Mouse (Mus musculus) G1E (cell line): ENCODE data around the gene Rabl3.

Experiments used
- CTCF ChIP-seq: IDR thresholded peaks from 2 replicates; pipeline ENCODE4 v1.5.1; 2012; ENCODE audit warnings: low read depth, low read length, inconsistent platforms, mixed read lengths
- GATA1 ChIP-seq: IDR thresholded peaks from 2 replicates; pipeline ENCODE4 v1.6.1; 2012; ENCODE audit warnings: borderline replicate concordance, low read length, inconsistent platforms, mixed read lengths

GRCm38 (mm10) chr16:37575325-37575724 is 35.6 kb downstream of the Rabl3 start:
- TF ChIP-seq CTCF (no peak), GATA1 (no peak)
